Mouse (Mus musculus): Measurements from ENCODE around the gene Shf. TPM values are rescaled to one million over a fixed set of nuclear protein-coding genes. Genes with fewer than 3 reads are reported as not detected.
"Not testable (repeated sequence)": the region's sequence is repeated elsewhere in the genome, so short reads cannot be mapped to it uniquely, and the experiment has no call there.

Shf gene
- 14.7 and 16.2 TPM in 2 replicates for polyA plus RNA-seq (2012; rRNA removed)

- no peak within 1 kb of the TSS for H3K27ac ChIP-seq (ENCODE audit: insufficient read depth, low read depth, low read length)
- H3K4me3 ChIP-seq (ENCODE audit: insufficient read depth, low read depth, low read length), result peak within 1 kb of the TSS; percentile 75
- H3K4me1 ChIP-seq (ENCODE audit: control insufficient read depth, insufficient read depth, low read length), result peaks cover 5% of the 10 kb centered on the region; the same call in 1 of the 2 replicates
- peak; percentile 92 for DNase-seq
- no peaks in the 10 kb centered on the region for H3K27me3 ChIP-seq (replicated peaks; ENCODE audit: control insufficient read depth, insufficient read depth, low read length)
- H3K36me3 ChIP-seq (ENCODE audit: control insufficient read depth, insufficient read depth, low read length), result no peaks in the 10 kb centered on the region
- 2% methylated on average over 52 of the region's 54 CpGs for whole genome bisulfite sequencing
- TF ChIP-seq CTCF (conservative IDR thresholded peaks at IDR 0.05; ENCODE audit: insufficient read depth, insufficient read length, low read depth, low read length) (no peak), POLR2A (IDR thresholded peaks at IDR 0.05; ENCODE audit: low read depth, low read length) (no peak)
Observed at GRCm38 (mm10) chr2:122368995-122369739, at the start of gene Shf. Gene Shf (minus strand): TSS chr2:122369162.

DNA sequence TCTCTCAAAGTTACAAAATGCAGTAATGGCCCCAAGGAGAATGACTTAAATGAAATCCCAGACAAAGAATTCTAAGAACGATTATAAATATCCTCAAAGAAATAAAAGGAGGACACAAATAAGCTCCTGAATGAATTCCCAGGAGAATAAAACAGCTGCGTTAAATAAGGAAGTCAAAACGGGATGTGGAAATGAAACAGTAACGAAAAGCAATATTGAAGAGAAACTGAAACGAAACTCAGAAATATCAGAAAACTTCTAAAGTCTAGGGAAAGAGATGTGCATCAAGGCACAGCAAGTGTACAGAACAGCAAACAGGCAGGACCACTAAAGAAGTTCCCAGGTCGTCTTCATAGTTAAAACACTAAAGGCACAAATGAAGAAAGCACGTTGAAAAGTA is 40.0 kb upstream of the Shf start:
- Histone ChIP-seq H3K36me3 (ENCODE audit: control insufficient read depth, insufficient read depth, low read length) (no peaks in the 10 kb centered on the region), H3K27ac (ENCODE audit: insufficient read depth, low read depth, low read length) (no peak overlapping the region), H3K4me3 (ENCODE audit: insufficient read depth, low read depth, low read length) (no peak overlapping the region), H3K27me3 (replicated peaks; ENCODE audit: control insufficient read depth, insufficient read depth, low read length) (no peaks in the 10 kb centered on the region), H3K4me1 (ENCODE audit: control insufficient read depth, insufficient read depth, low read length) (no peaks in the 10 kb centered on the region)
- TF ChIP-seq CTCF (conservative IDR thresholded peaks at IDR 0.05; ENCODE audit: insufficient read depth, insufficient read length, low read depth, low read length) (no peak), POLR2A (IDR thresholded peaks at IDR 0.05; ENCODE audit: low read depth, low read length) (no peak)
- DNase-seq, result no peak
- WGBS, result 61% methylated on average over 7 of the region's 7 CpGs

DNA sequence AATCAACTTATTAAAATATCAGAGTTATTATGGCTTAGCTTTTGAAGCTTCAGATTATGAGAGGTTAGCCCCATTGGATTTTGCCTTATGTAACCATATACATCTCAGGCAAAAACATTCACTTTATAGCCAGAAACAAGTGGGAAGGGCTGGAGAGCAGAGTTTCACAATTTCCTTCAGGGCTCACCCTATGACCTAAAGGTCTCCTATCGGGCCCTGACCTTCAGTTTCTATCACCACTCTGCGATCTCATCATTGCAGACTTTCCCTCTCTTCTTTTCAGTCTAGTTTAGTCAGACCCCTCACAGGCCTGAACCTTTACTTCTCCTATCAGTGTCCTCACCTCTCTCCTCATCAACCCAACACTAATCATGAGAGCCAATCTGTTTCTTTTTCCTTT is 38.6 kb upstream of the Shf start:
- no peaks in the 10 kb centered on the region for H3K4me1 ChIP-seq (ENCODE audit: control insufficient read depth, insufficient read depth, low read length)
- TF ChIP-seq CTCF (conservative IDR thresholded peaks at IDR 0.05; ENCODE audit: insufficient read depth, insufficient read length, low read depth, low read length), result no peak
- H3K27ac ChIP-seq (ENCODE audit: insufficient read depth, low read depth, low read length), result no peak overlapping the region
- WGBS, result 88% methylated on average over 2 of the region's 2 CpGs
- no peaks in the 10 kb centered on the region for H3K36me3 ChIP-seq (ENCODE audit: control insufficient read depth, insufficient read depth, low read length)
- H3K4me3 ChIP-seq (ENCODE audit: insufficient read depth, low read depth, low read length), result no peak overlapping the region
- no peak for DNase-seq
- no peaks in the 10 kb centered on the region for H3K27me3 ChIP-seq (replicated peaks; ENCODE audit: control insufficient read depth, insufficient read depth, low read length)

DNA sequence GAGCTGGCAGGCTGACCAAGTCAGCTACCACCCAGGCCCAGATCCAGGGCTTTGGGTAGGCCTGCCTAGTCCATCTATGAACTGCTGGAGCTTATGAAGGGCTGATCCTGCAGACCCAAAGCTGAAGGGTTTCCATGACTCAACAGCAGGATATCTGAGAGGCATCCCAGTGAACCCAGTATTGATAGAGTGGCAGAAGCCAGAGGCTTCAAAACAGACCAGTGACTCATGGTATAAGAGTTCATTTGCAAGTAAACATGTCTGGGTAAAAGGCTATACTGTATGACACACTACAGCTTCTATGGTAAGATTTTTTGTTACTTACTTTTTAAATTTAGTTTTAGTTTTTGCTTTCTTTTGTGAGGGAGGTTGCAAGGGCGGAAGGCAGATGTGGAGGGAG is 27.2 kb upstream of the Shf start:
- Histone ChIP-seq H3K4me3 (ENCODE audit: insufficient read depth, low read depth, low read length) (no peak overlapping the region), H3K27ac (ENCODE audit: insufficient read depth, low read depth, low read length) (no peak overlapping the region), H3K36me3 (ENCODE audit: control insufficient read depth, insufficient read depth, low read length) (no peaks in the 10 kb centered on the region), H3K27me3 (replicated peaks; ENCODE audit: control insufficient read depth, insufficient read depth, low read length) (no peaks in the 10 kb centered on the region), H3K4me1 (ENCODE audit: control insufficient read depth, insufficient read depth, low read length) (no peaks in the 10 kb centered on the region)
- WGBS, result 91% methylated on average over 1 of the region's 1 CpGs
- no peak for TF ChIP-seq CTCF (conservative IDR thresholded peaks at IDR 0.05; ENCODE audit: insufficient read depth, insufficient read length, low read depth, low read length)
- TF ChIP-seq POLR2A (IDR thresholded peaks at IDR 0.05; ENCODE audit: low read depth, low read length), result no peak
- no peak for DNase-seq

GRCm38 (mm10) chr2:122387135-122387534 is 18.2 kb upstream of the Shf start:
- DNase-seq; H3K27me3 ChIP-seq (replicated peaks; ENCODE audit: control insufficient read depth, insufficient read depth, low read length); H3K36me3 ChIP-seq (ENCODE audit: control insufficient read depth, insufficient read depth, low read length); H3K27ac ChIP-seq (ENCODE audit: insufficient read depth, low read depth, low read length); H3K4me1 ChIP-seq (ENCODE audit: control insufficient read depth, insufficient read depth, low read length); H3K4me3 ChIP-seq (ENCODE audit: insufficient read depth, low read depth, low read length): not testable (repeated sequence)
- WGBS, result 93% methylated on average over 3 of the region's 3 CpGs

DNA sequence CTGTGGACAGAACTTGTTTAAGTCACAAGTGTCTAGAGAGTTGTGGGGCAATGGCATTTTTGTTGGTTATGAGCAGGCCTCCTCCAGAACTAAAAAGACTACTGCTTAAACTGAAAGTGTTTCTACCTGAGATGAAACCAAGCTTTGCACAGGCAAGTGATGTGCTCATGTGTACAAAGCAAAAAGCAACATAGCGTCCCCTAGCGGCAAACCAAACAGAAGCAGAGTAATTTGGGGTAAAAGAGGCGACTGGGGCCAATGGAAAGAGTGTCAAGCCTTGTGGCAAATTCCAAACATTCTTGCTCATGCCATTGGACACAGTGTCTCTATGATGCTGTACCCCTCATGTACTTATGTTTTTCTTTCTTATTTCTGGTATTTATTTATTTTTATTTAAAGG is 16.1 kb upstream of the Shf start:
- WGBS, result 54% methylated on average over 3 of the region's 3 CpGs
- Histone ChIP-seq H3K4me3 (ENCODE audit: insufficient read depth, low read depth, low read length) (no peak overlapping the region), H3K36me3 (ENCODE audit: control insufficient read depth, insufficient read depth, low read length) (no peaks in the 10 kb centered on the region), H3K27ac (ENCODE audit: insufficient read depth, low read depth, low read length) (no peak overlapping the region), H3K27me3 (replicated peaks; ENCODE audit: control insufficient read depth, insufficient read depth, low read length) (no peaks in the 10 kb centered on the region), H3K4me1 (ENCODE audit: control insufficient read depth, insufficient read depth, low read length) (peaks cover 3% of the 10 kb centered on the region; the same call in 1 of the 2 replicates)
- TF ChIP-seq CTCF (conservative IDR thresholded peaks at IDR 0.05; ENCODE audit: insufficient read depth, insufficient read length, low read depth, low read length), result no peak
- no peak for TF ChIP-seq POLR2A (IDR thresholded peaks at IDR 0.05; ENCODE audit: low read depth, low read length)
- no peak for DNase-seq

DNA sequence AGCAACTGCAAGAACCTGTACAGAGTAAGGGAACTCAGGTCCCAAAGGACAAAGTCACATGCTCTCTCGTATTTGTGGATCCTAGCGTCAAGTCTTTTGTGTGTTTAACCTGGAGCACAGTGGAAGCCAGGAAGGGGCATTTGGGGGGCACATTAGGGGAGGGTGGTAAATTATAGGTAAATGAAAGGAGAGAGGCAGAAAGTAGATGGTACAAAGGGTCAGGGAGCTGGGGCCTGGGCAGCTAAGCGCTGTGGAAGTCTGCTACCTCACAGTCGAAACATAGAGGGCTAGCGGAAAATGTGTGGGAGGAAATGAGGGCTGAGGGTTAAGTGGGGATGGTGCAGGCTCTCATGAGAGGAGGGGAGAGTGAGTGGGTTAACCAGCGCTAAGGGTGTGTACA is 13.2 kb upstream of the Shf start:
- DNase-seq, result no peak
- Histone ChIP-seq H3K27ac (ENCODE audit: insufficient read depth, low read depth, low read length) (no peak overlapping the region), H3K36me3 (ENCODE audit: control insufficient read depth, insufficient read depth, low read length) (no peaks in the 10 kb centered on the region), H3K4me3 (ENCODE audit: insufficient read depth, low read depth, low read length) (no peak overlapping the region), H3K27me3 (replicated peaks; ENCODE audit: control insufficient read depth, insufficient read depth, low read length) (no peaks in the 10 kb centered on the region), H3K4me1 (ENCODE audit: control insufficient read depth, insufficient read depth, low read length) (peaks cover 3% of the 10 kb centered on the region)
- TF ChIP-seq CTCF (conservative IDR thresholded peaks at IDR 0.05; ENCODE audit: insufficient read depth, insufficient read length, low read depth, low read length) (no peak), POLR2A (IDR thresholded peaks at IDR 0.05; ENCODE audit: low read depth, low read length) (no peak)
- 75% methylated on average over 6 of the region's 6 CpGs for WGBS
